Comparison of ENCODE assay signal across 25 mouse cellular contexts in genomic region chr17:13783469-13783868, GRCm38 (mm10). TPM values are rescaled to one million over a fixed set of nuclear protein-coding genes. Genes with fewer than 3 reads are reported as not detected.
"Had no signal": no experiment of that assay in that cellular context is flagged by ENCODE, and none has a peak within 500 bp of the region (broad histone marks: within the 10 kb centered on the region; RNA-seq: fewer than 3 reads in every experiment).

No protein-coding gene starts in this region.

- H3K4me2 ChIP-seq: heart, embryonic 12.5 days; hindbrain, embryonic 13.5 days; kidney, embryonic 15.5 days; limb, embryonic 12.5 days; liver, embryonic 11.5 days; liver, embryonic 13.5 days; liver, embryonic 15.5 days had no signal

- ATAC-seq: forebrain, postnatal 0 days; hindbrain, embryonic 16.5 days had no signal

- H3K36me3 ChIP-seq: heart, embryonic 10.5 days; heart, embryonic 12.5 days; hindbrain, embryonic 13.5 days; kidney, embryonic 15.5 days; limb, embryonic 10.5 days; limb, embryonic 12.5 days; liver, embryonic 13.5 days; liver, embryonic 15.5 days had no signal

- H3K4me3 ChIP-seq: heart, embryonic 10.5 days; heart, embryonic 12.5 days; hindbrain, embryonic 13.5 days; kidney, embryonic 15.5 days; layer of hippocampus, adult 2 months; left cerebral cortex, adult 2 months; limb, embryonic 10.5 days; limb, embryonic 12.5 days; liver, embryonic 13.5 days; liver, embryonic 15.5 days had no signal

- H3K27ac ChIP-seq: heart, embryonic 10.5 days; hindbrain, embryonic 13.5 days; kidney, embryonic 15.5 days; kidney, postnatal 0 days; layer of hippocampus, adult 2 months; left cerebral cortex, adult 2 months; limb, embryonic 10.5 days; limb, embryonic 12.5 days; liver, embryonic 13.5 days; liver, embryonic 15.5 days had no signal

- H3K9me3 ChIP-seq: heart, embryonic 10.5 days; heart, embryonic 12.5 days; hindbrain, embryonic 13.5 days; kidney, embryonic 15.5 days; limb, embryonic 10.5 days; limb, embryonic 12.5 days; liver, embryonic 13.5 days; liver, embryonic 15.5 days had no signal

- H3K4me1 ChIP-seq: kidney, embryonic 15.5 days; limb, embryonic 10.5 days; limb, embryonic 12.5 days; liver, embryonic 13.5 days; liver, embryonic 15.5 days had no signal

- H3K27me3 ChIP-seq: heart, embryonic 12.5 days; hindbrain, embryonic 13.5 days; kidney, embryonic 15.5 days; limb, embryonic 12.5 days; liver, embryonic 13.5 days; liver, embryonic 15.5 days had no signal

- DNase-seq: forebrain, postnatal 0 days; gastrocnemius, postnatal 14 days; gastrocnemius, postnatal 36 days; heart, adult 18-20 months; heart, postnatal 10 days; heart, postnatal 36 days; kidney, adult 18-20 months; kidney, adult 9 months; kidney, postnatal 14 days; kidney, postnatal 4 days; liver; liver, embryonic 13.5 days had no signal

- H3K9ac ChIP-seq: forebrain, postnatal 0 days; heart, embryonic 12.5 days; hindbrain, embryonic 13.5 days; kidney, embryonic 15.5 days; limb, embryonic 12.5 days; liver, embryonic 13.5 days; liver, embryonic 15.5 days had no signal

RNA-seq across cellular contexts. Expression of gene Tcte2, which starts 21.8 kb away (rescaled TPM):
- total RNA-seq: hematopoietic stem cell, adult 5-6 weeks had no signal
